Mouse (Mus musculus): Measurements from ENCODE around the gene Mmp2.

Mmp2 gene

DNA sequence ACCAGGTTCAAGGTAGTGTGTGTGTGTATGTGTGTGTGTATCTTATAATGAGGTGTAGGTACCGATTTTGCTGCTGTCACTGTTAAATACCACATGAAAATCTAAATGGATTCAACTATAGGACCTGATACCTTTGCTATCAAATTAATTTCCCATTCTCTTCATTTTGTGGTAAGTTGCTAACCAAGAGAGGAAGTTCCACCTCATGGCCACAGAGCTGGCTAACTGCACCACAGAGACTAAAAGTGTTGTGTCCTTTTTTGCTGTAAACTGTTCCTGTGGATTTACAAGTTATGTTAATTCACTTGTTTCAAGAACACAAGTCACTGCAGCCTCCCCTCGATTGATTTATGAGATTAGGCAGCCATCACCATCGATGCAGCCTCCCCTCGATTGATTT, 70.7 kb downstream of the Mmp2 start:
- no peak for DNase-seq

DNA sequence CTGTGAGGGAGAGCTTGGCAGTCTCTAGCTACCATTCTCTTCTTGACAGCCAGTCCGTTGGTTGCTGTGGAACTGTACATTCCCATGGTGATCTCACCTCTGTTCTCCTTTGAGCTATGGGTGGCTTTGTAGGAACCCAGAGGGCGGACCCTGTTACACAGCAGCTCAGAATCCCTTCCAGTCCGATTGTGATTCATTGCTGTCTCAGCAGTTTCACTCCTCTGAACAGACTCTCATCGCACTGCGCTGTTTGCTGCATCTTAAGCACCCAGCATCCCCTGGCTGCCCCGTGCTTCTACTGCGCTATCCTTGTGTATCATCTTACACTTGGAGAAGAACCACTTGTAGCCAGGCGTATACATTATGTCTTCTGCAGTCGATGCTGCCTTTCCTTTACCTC, 72.5 kb downstream of the Mmp2 start:
- no peak for DNase-seq

DNA sequence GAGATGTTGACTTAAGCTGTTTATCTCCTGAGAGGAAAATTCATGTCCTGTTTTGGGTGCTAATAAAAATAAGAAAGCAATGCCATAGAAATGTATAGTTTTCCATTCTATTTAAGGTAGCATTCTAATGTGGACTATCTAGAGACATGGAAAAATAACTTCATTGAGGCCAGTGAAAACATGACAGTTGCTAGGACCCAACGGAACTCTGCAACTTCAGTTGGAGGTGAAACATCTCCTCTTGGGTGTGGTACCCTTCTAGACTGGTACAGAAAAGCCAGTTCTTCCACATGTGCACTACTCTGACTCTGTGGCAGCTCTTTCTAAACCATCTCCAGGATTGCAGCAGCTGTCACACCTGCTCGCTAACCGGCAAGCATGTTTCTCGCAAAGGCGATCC, 74.0 kb downstream of the Mmp2 start, which contains the start of gene Capns2:
TSS of gene Capns2 (plus strand) at position 301 of the 400 bp plus-strand sequence.
- DNase-seq = no peak

DNA sequence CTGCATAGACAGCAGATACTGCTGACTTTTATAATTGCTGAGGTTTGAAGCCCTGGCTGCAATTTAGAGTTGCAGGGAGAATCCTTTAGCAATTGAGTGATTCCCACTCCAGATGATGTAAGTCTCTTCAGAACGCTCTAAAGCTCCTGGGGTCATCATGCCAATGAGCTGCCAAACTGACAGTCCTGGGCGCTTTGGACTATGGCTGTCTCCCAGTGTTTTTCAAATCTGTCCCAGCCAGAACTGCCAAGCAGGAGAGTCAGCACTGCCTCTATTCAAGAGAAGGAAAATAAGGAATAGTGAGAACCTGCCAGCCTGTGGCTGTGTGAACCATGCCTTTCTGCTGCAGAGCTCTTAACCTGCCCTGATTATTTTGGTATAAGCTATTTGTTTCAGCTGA, 75.9 kb downstream of the Mmp2 start:
- no peak for DNase-seq

All from kidney, postnatal 10 days (tissue).